7 mouse cellular contexts compared by ENCODE assay signal in the genomic region with DNA sequence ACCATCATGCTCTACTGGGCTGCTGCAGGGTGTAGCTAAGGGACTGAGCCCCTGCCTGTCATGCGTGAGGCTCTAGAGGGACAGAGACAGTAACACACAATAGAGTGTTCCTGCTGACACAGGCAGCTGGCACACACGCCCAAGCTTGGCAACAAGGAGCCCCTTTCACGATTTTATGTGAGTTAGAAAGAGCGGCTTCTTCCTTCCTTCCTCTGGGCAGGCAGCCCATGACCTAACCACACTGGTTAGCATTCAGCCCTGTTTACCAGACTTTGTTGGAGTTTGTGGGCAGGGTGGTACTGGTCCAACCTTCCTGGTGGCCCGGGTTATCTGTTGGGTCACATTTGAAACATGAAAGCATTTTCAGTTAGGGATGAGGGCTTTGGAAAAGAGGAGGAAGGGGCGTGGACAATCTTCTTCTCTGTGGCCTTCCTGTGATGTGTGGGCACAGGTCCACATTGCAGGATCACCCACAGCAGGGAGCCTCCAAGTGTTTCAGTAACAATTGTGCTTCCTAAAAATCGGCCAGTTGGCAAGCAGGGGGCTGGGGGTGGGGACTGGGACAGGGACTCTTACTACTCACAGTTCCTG. TPM values are rescaled to one million over a fixed set of nuclear protein-coding genes. Genes with fewer than 3 reads are reported as not detected.
DNase-seq lines count a peak whose midpoint lies in the region; ATAC-seq and TF ChIP-seq lines count a peak whose summit lies in the region.

No protein-coding gene starts in this region.

- peak overlapping the region; percentile 6; the same call in 1 of the 2 replicates for H3K9ac ChIP-seq in liver, embryonic 12.5 days
- H3K9ac ChIP-seq in liver, embryonic 11.5 days (ENCODE audit: low read depth, low read length), result no peak overlapping the region
- no peak overlapping the region for H3K9ac ChIP-seq in heart, postnatal 0 days (replicated peaks; ENCODE audit: low read depth, low read length)
- H3K9ac ChIP-seq in midbrain, embryonic 13.5 days (replicated peaks), result no peak overlapping the region

- no peak for TF ChIP-seq POLR2A in cerebellum, adult 2 months (IDR thresholded peaks at IDR 0.05; ENCODE audit: borderline replicate concordance, insufficient read depth, low read length)

- H3K27me3 ChIP-seq in liver, embryonic 12.5 days (replicated peaks), result peaks cover 17% of the 10 kb centered on the region; the same call in 1 of the 2 replicates
- H3K27me3 ChIP-seq in liver, embryonic 11.5 days (replicated peaks; ENCODE audit: control insufficient read depth, insufficient read depth, low read length), result no peaks in the 10 kb centered on the region
- no peaks in the 10 kb centered on the region for H3K27me3 ChIP-seq in cerebellum, adult 2 months (ENCODE audit: control insufficient read depth, insufficient read depth, low read length)
- no peaks in the 10 kb centered on the region for H3K27me3 ChIP-seq in heart, postnatal 0 days (ENCODE audit: control insufficient read depth, insufficient read depth, low read length)
- H3K27me3 ChIP-seq in midbrain, embryonic 13.5 days, result no peaks in the 10 kb centered on the region

- no peaks in the 10 kb centered on the region for H3K36me3 ChIP-seq in liver, embryonic 12.5 days
- H3K36me3 ChIP-seq in liver, embryonic 11.5 days (ENCODE audit: control insufficient read depth, insufficient read depth, low read length), result no peaks in the 10 kb centered on the region
- no peaks in the 10 kb centered on the region for H3K36me3 ChIP-seq in heart, postnatal 0 days (replicated peaks; ENCODE audit: control insufficient read depth, insufficient read depth, low read length)
- no peaks in the 10 kb centered on the region for H3K36me3 ChIP-seq in midbrain, embryonic 13.5 days

- peaks cover 45% of the 10 kb centered on the region for H3K4me1 ChIP-seq in liver, embryonic 12.5 days
- peaks cover 3% of the 10 kb centered on the region; the same call in 1 of the 2 replicates for H3K4me1 ChIP-seq in liver, embryonic 11.5 days (replicated peaks; ENCODE audit: control insufficient read depth, insufficient read depth, low read length)
- H3K4me1 ChIP-seq in cerebellum, adult 2 months (ENCODE audit: control insufficient read depth, insufficient read depth, low read length), result peaks cover 11% of the 10 kb centered on the region
- 0 out of 2 replicates have a peak, but pooled peaks cover 9% of the 10 kb centered on the region for H3K4me1 ChIP-seq in heart, postnatal 0 days (ENCODE audit: control insufficient read depth, insufficient read depth)
- peaks cover 6% of the 10 kb centered on the region; the same call in 1 of the 2 replicates for H3K4me1 ChIP-seq in midbrain, embryonic 13.5 days (replicated peaks)

- no peak for ATAC-seq in liver, embryonic 12.5 days
- ATAC-seq in liver, embryonic 11.5 days (replicated peaks; ENCODE audit: low FRiP score), result no peak
- no peak for ATAC-seq in heart, postnatal 0 days (ENCODE audit: insufficient read depth, low read depth)
- ATAC-seq in midbrain, embryonic 13.5 days, result 0 out of 2 replicates have a peak, but pooled peaks have one; percentile 20
- no peak for ATAC-seq in erythroblast, adult 5-6 weeks (replicated peaks; ENCODE audit: low FRiP score, poor library complexity, severe bottlenecking)

- no peak for TF ChIP-seq EP300 in heart, postnatal 0 days (IDR thresholded peaks at IDR 0.05; ENCODE audit: low read depth)

- H3K4me3 ChIP-seq in liver, embryonic 12.5 days, result no peak overlapping the region
- H3K4me3 ChIP-seq in liver, embryonic 11.5 days (ENCODE audit: low read depth, low read length), result no peak overlapping the region
- no peak overlapping the region for H3K4me3 ChIP-seq in cerebellum, adult 2 months (replicated peaks; ENCODE audit: insufficient read depth, low read depth, low read length)
- H3K4me3 ChIP-seq in heart, postnatal 0 days (ENCODE audit: low read depth, low read length), result no peak overlapping the region
- H3K4me3 ChIP-seq in midbrain, embryonic 13.5 days (replicated peaks), result no peak overlapping the region

- H3K27ac ChIP-seq in liver, embryonic 12.5 days, result 0 out of 2 replicates have a peak overlapping the region, but pooled peaks have one; percentile 34
- H3K27ac ChIP-seq in liver, embryonic 11.5 days (ENCODE audit: low read depth, low read length), result no peak overlapping the region
- H3K27ac ChIP-seq in cerebellum, adult 2 months (ENCODE audit: insufficient read depth, low read length), result no peak overlapping the region
- no peak overlapping the region for H3K27ac ChIP-seq in heart, postnatal 0 days (ENCODE audit: low read depth)
- no peak overlapping the region for H3K27ac ChIP-seq in midbrain, embryonic 13.5 days

- WGBS in liver, embryonic 12.5 days (ENCODE audit: insufficient replicate concordance), result 27% methylated on average over 7 of the region's 7 CpGs
- WGBS in liver, embryonic 11.5 days, result 48% methylated on average over 7 of the region's 7 CpGs
- 5% methylated on average over 7 of the region's 7 CpGs for WGBS in cerebellum, adult 2 months
- WGBS in heart, postnatal 0 days, result 45% methylated on average over 7 of the region's 7 CpGs
- 54% methylated on average over 7 of the region's 7 CpGs for WGBS in midbrain, embryonic 13.5 days

- H3K4me2 ChIP-seq in liver, embryonic 12.5 days, result no peak overlapping the region
- no peak overlapping the region for H3K4me2 ChIP-seq in liver, embryonic 11.5 days
- no peak overlapping the region for H3K4me2 ChIP-seq in heart, postnatal 0 days (ENCODE audit: low read depth, low read length)
- no peak overlapping the region for H3K4me2 ChIP-seq in midbrain, embryonic 13.5 days (replicated peaks)

- no peaks in the 10 kb centered on the region for H3K9me3 ChIP-seq in liver, embryonic 12.5 days (replicated peaks)
- H3K9me3 ChIP-seq in liver, embryonic 11.5 days (ENCODE audit: control insufficient read depth, low read length), result no peaks in the 10 kb centered on the region
- H3K9me3 ChIP-seq in heart, postnatal 0 days (replicated peaks; ENCODE audit: control insufficient read depth, low read length), result no peaks in the 10 kb centered on the region
- no peaks in the 10 kb centered on the region for H3K9me3 ChIP-seq in midbrain, embryonic 13.5 days

- DNase-seq in liver, embryonic 11.5 days (ENCODE audit: low spot score), result no peak
- DNase-seq in cerebellum, adult 2 months, result peak; percentile 53 to 64
- peak; percentile 4 for DNase-seq in heart, postnatal 0 days (ENCODE audit: low spot score)
- DNase-seq in left cerebral cortex, adult 11 months (ENCODE audit: low spot score), result peak; percentile 42

- no peak for TF ChIP-seq CTCF in cerebellum, adult 2 months (IDR thresholded peaks at IDR 0.05; ENCODE audit: borderline replicate concordance, insufficient read depth, low read depth, low read length)
- no peak for TF ChIP-seq CTCF in heart, postnatal 0 days (IDR thresholded peaks at IDR 0.05; ENCODE audit: low read depth)

RNA-seq across cellular contexts. Expression of a gene that starts 47.9 kb away (rescaled TPM):
- 5.7 and 6.1 TPM in 2 replicates for polyA plus RNA-seq in liver, embryonic 12.5 days (2016; fragmentation: Nextera tagmentation; extraction: Ambion mirVana)
- 13.2 and 15.9 TPM in 2 replicates for polyA plus RNA-seq in liver, embryonic 11.5 days (2014; fragmentation: Nextera tagmentation; extraction: Ambion mirVana)
- polyA plus RNA-seq in cerebellum, adult 2 months (2012; rRNA removed), result 76.7 and 76.9 TPM in 2 replicates
- total RNA-seq in heart, postnatal 0 days (2014; rRNA removed; ENCODE audit: low replicate concordance), result 105 and 206 TPM in 2 replicates
- 63.9 and 71.8 TPM in 2 replicates for polyA plus RNA-seq in heart, postnatal 0 days (2015; fragmentation: Nextera tagmentation; extraction: Ambion mirVana)
- polyA plus RNA-seq in midbrain, embryonic 13.5 days (2015; fragmentation: Nextera tagmentation; extraction: Ambion mirVana), result 163 and 187 TPM in 2 replicates
- 0.21 TPM in 1 of 2 replicates, not detected in the other for total RNA-seq in erythroblast, adult 5-6 weeks (2015; ENCODE audit: low replicate concordance)
- not detected in 2 replicates for total RNA-seq in erythroblast, adult 5-6 weeks (2017; ENCODE audit: low replicate concordance)
